Mouse (Mus musculus) G1E (cell line): ENCODE results near the gene Gm3417.
"Not testable (repeated sequence)": the region's sequence is repeated elsewhere in the genome, so short reads cannot be mapped to it uniquely, and the experiment has no call there.

Experiments used
- CTCF ChIP-seq: IDR thresholded peaks from 2 replicates; pipeline ENCODE4 v1.5.1; 2012; ENCODE audit warnings: low read depth, low read length, inconsistent platforms, mixed read lengths
- GATA1 ChIP-seq: IDR thresholded peaks from 2 replicates; pipeline ENCODE4 v1.6.1; 2012; ENCODE audit warnings: borderline replicate concordance, low read length, inconsistent platforms, mixed read lengths
- GATA2 ChIP-seq: IDR thresholded peaks from 2 replicates; pipeline ENCODE4 v1.6.1; 2012; ENCODE audit warnings: low read depth, low read length, inconsistent platforms, borderline replicate concordance
- POLR2AphosphoS5 ChIP-seq: IDR thresholded peaks from 2 replicates; pipeline ENCODE4 v1.6.1; 2012; ENCODE audit warnings: low read depth, low read length, inconsistent platforms; ENCODE audit not compliant: insufficient replicate concordance
- TAL1 ChIP-seq: conservative IDR thresholded peaks from 2 replicates; pipeline ENCODE4 v1.6.1; 2012; ENCODE audit warnings: low read depth, low read length, inconsistent platforms, mixed read lengths

GRCm38 (mm10) chr17:14978362-14979038, at the start of gene Gm3417, which contains the start of gene 9030025P20Rik:
- TF ChIP-seq CTCF, GATA1, TAL1, GATA2, POLR2AphosphoS5: not testable (repeated sequence)
